Mouse (Mus musculus) liver, adult 2 months (tissue): ENCODE measurements at regions not wholly inside any gene's neighbourhood (a gene's known extent, or its start where the extent isn't known, plus 50 kb on each side); places are given as distances from the start of the nearest gene placed in this dataset.

Experiments used
- CTCF ChIP-seq: fragments of 200-500 bp; IDR thresholded peaks from 2 replicates; pipeline ENCODE4 v1.5.1; 2011; ENCODE audit warnings: low read depth, low read length, control low read depth
- POLR2A ChIP-seq: fragments of 200-500 bp; IDR thresholded peaks from 2 replicates; pipeline ENCODE4 v1.6.1; 2011; ENCODE audit warnings: low read length, control low read depth; ENCODE audit not compliant: insufficient read depth; ENCODE audit errors: extremely low read depth

DNA sequence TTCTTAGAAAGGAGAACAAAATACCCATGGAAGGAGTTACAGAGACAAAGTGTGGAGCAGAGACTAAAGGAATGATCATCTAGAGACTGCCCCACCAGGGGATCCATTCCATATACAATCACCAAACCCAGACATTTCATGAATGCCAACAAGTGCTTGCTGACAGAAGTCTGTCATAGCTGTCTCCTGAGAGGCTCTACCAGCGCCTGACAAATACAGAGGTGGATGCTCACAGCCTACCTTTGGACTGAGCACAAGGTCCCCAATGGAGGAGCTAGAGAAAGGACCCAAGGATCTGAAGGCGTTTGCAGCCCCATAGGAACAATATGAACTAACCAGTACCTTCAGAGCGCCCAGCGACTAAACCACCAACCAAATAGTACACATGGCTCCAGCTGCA, 83.6 kb upstream of the Nkx2-2 start:
- TF ChIP-seq CTCF (no peak), POLR2A (no peak)
